Mouse (Mus musculus): Measurements from ENCODE around the gene Lrrc4c.

Lrrc4c gene

DNA sequence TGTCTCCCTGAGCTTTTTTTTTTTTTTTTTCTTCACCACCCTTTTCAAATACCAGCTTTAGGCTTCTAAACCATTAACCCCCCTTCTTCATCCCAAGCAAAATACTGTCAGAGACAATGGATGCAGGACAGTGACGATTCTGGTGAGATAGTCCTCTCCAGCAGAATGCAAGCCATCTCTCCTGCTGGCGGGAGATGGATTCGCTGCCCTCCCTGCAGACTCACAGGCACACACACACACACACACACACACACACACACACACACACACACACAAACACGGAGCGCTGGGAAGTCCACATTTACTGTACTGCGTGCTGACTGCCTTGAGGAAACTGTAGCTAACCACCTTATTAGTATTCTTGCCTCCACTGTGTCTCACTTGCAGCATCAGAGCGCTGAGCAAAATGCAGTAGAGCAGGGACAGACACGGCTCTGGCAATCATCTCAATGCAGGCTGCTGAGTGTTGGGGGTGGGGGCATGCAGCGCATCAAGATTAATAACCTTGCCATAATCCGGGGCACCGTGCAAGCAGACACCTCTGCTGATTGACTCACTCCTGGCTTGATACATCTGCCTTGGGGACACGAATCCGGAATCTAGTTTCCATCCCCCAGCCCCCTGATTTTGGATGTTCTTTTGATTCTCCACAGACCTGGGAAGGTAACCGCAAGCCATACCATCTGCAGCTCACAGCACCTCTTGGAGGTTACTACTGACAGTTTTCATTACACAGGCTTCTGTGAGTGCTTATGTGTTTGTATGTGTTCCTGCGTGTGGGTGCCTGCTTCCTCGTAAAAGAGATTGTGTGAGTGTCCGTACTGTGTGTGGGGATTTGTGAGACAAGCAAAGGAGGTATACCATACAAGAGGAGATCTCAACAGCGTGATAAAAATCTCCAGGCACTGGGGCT lies at the start of gene Lrrc4c:
Gene Lrrc4c, plus strand, starts transcription at position 783 of the 913 bp plus-strand sequence.
- no peak for DNase-seq (ENCODE audit: low spot score in 2 of 2)

DNA sequence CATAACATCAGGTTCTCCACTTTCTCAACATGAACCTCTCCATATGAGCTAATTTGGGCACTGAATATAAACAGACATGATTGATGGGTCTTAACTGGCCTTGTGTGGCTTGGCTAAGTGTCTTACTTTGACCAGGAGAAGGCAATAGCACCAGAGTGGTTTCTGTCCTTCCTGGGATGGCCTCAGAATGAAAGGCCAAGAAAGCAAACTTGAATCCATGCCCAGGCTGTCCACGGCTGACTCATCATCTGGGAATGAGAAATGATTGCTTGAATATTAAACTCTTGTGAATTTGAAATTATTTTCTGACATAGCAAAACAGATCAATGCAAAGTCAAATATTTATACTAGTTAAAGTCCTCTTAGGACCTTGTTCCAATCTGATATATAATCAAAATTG lies 42.9 kb upstream of the Lrrc4c start:
- DNase-seq (ENCODE audit: low spot score in 2 of 2) = no peak

DNA sequence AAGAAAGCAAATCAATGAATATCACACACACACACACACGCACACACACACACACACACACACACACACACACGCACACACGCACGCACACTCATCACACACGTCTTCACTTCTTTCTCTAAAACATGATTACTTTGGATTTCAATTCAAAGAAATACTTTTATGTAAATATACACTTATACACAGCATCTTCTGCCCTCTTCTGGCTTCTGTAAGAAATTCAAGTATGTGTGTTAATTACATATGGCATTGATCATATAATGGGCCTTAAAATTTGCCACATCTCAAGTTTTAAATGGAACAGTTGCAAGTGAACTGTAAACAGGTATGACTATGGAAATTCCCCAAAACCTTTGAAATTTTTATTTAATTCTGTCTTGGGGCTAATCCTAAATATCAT lies 35.0 kb upstream of the Lrrc4c start:
- no peak for DNase-seq (ENCODE audit: low spot score in 2 of 2)

DNA sequence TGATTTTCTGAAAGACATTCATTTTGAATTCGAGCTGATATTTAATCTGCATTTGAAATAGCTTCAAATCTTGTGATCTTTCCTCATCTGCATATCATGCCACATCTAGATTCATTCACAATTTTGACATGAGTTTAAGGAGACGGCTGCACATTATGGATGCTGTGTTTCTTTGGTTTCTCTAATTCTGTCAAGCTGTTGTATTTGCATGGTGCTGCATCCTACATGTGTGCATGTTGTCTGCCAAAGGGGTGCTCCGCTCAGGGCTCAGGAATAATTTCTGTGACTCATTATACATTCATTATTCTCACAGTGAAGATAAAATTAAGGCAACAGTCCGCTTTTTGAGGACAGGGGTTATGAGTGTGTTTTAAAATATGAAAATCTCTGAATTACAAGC lies 30.5 kb upstream of the Lrrc4c start:
- no peak for DNase-seq (ENCODE audit: low spot score in 2 of 2)

DNA sequence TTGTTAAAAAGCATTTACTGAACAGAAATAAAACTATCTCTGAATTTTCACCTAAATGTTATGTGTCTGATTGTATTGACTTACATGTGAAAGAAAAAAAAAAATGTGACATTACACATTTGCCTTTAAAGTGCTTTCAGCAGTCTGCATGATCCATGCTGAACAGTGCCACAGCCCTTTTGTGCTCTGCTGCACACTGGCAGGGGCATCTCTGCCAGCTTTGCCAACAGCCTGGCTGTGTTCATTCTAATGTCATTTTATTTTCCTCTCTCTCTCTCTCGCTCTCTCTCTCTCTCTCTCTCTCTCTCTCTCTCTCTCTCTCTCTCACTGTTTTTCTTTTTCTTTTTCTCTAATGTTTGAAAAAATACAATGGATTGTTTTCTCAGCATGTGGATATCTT lies 27.4 kb upstream of the Lrrc4c start:
- no peak for DNase-seq (ENCODE audit: low spot score in 2 of 2)

DNA sequence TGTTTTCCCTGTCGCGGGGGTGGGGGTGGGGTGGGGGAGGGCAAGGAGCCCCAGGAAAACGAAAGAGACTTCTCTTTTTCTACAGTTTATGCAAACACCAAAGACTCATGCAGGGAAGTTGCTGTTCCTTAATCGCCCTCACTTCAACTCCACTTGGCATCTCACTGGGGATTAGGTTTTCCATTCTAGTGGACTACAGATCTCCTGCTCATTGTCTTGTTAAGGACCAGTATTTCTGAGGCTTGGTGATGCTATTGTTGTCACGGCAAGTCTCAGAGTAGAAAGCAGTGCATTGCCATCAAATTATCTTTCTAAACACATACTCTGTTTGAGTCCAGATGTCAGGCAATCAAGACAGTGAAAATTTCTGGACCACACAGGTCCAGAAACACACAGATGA lies 2.9 kb upstream of the Lrrc4c start:
- DNase-seq (ENCODE audit: low spot score in 2 of 2) = no peak

DNA sequence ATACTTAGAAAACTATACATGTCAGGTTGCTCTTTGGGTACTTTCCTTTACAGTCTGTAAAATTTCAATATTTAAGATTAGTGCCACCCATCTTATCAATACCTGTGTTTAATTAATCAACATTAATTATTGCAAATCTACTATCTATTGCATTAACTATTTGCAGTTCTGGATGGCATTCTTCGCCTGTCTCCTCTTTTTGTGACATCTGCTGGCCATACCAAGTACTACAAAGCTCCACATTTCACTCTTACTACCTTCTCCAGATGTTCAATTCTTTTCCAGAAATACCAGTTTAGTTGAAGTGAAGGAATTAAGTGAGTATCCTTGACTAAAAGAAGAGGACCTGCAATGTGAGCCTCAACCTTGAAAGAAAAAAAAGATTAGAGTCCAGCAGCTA lies 1.4 kb upstream of the Lrrc4c start:
- no peak for DNase-seq (ENCODE audit: low spot score in 2 of 2)

DNA sequence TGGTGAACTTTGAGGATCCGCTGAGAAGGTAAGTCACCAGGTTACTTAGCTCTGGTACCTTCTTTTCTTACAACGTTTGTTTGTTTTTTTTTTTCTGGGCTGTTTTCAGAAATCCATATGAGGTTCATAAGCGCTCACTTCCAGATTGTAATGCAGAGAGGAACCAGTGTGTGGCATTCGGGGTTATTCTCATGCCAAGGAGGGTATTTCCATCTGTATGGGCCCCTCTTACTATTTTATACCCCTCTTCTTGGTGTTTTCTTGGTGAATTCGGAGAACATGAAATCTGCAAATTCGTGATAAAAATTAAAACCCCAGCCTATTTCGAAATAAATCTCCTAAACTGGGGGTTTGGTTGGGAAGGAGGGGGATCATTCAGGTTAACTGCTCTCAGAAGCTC lies 587 bp downstream of the Lrrc4c start:
- no peak for DNase-seq (ENCODE audit: low spot score in 2 of 2)

DNA sequence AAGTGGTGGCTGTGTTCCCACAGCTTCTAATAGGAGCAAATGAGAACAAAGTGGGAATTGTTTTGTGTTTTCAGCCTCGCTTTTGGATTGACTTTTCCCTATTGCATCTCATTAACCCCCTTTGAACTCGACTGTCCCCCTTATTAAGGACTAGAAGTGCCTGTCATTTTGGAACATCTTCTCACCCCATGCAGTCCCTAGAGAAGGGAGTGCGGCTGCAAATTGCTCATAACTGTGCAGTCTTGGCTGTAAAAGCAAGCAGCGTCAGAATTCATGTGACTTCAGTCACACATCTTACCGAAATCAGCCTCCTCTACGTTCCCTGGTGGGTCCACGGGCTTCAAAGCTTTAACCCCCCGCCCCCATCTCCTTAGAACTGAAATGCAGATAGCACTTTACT lies 1.2 kb downstream of the Lrrc4c start:
- no peak for DNase-seq (ENCODE audit: low spot score in 2 of 2)

DNA sequence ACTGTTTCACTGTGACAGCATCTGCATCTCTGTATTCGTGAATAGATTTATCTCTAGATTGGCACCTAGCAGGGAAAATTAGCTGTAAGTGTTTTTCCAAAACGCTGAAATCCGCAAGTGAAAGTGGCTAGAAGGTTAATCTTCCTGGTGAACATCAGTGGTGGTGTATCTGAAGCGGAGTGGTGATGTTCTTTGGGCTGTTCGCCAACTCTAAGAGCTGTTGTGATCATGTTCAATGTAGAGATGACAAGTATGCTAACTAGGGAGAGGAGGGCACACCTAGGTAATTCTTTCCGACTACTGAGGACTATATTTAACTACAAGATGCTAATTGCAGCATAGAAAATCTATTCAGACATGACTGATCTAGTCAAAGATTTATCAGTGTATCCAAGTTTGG lies 1.7 kb downstream of the Lrrc4c start:
- no peak for DNase-seq (ENCODE audit: low spot score in 2 of 2)

DNA sequence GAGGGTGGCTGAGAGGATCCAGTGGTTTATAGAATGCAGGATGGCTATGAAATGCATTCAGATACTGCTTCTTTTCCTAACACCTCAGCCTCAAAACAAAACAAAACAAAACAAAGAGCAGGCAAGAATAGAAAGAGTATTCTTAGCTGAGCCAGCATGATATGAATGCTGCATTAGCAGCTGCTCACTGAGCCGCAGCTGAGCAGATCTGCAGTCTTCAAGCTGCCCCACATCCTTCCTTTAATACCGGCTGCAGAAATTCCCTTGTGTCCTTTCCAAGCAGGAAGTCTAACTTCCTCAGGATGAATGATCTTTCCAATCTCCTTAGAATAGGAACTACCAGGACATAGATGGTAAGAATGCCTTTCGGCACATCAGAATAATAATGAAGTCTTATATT lies 16.7 kb downstream of the Lrrc4c start:
- no peak for DNase-seq (ENCODE audit: low spot score in 2 of 2)

DNA sequence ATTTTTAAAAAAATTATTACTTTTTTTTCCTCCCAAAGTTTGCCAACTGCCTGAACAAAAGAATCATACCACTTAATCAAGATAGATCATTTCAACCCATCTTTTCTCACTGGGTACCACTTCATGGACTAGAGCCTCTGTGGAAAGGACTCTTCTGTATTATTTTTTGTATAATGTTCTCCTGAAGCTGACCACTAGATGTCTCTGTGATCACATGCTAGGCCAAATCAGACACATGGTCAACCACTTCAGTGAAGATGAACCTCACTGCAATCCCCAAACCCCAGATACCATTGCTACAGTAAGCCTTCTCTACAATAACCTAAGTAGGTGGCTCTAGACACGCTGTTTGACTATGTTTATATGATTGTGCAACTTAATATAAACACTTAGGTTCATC lies 19.4 kb downstream of the Lrrc4c start:
- DNase-seq (ENCODE audit: low spot score in 2 of 2) = no peak

DNA sequence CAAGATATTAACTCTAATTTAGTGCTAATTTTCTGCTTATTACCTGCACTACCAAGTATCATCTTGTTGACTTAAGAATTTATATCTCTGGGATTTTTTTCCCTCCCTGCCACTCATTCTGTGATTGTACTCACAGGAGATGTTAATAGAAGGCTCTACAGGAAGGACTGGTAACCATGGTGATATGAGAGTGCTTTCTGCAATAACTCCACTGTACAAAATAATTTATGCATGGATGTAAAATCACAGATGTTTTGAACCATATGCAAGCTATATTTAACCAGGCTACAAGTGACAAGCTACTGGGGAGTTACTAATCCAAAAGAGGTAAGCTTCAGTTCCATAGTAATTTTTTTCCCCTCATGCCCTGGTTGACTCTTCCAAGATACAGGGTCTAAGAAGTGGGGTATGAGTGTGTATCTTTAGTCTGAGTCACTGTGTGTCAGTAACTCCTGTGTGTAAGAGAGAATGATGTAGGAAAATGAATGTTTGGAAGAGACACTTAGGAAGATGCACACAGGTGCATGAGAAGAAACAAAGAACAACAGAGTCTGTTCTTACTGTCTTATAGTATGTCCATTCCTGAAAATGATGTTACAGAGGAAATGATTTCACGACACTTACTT lies 83.3 kb downstream of the Lrrc4c start:
- no peak for DNase-seq (ENCODE audit: low spot score in 2 of 2)

DNA sequence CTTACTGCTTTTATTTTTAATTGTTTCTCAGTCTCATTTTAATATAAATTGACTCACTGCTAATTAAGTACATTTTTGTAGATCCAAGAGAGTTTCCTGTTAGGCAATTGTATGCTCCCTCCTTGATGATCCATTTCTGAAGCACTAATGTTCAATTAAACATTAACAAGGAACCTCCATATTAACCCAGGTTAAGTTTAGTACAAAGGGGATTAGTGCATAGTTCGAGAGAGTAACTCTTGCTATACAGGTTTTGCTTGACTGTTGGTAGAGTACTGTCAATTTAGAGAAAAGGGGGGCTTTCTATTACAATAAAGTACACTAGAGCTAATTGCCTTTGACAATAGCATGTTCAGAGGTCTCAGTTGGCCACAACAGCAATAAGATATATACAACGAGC lies 84.5 kb downstream of the Lrrc4c start:
- DNase-seq (ENCODE audit: low spot score in 2 of 2) = no peak

DNA sequence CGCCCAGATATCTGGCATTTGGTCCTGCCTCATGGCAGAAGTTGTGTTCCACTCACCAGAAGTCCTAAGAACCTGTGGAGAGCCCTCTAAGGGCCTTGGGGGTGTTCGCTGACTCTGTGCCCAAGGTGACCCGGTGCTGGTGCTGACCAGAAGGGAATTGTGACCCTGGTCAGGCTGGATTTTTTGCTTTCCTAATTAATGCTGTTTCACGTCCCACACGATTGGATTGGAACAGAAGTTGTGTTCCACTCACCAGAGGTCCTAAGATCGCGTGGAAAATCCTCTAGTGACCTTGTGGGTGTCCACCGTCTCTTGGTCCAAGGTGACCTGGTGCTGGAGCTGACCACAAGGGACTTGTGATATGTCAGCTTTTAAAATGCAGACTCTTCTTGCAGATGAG lies 88.9 kb downstream of the Lrrc4c start:
- DNase-seq (ENCODE audit: low spot score in 2 of 2) = no peak

DNA sequence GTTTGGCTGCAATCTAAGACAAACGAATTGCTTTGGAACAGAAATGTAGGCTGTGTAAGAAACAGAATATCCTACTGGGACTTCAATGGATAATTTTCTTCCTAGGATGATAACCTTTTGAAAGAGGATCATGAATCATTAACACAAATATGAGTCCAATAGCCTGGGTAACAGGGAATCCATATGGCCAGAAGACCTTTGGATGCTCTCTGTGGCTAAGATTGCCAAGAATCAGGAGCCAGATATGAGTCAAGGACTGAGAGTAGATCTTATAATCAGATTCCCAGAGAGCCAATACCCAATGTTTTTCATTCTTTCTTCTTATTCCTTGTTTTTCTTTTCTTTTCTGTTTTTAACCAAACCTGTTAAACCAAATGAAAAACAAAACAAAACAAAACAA lies 93.2 kb downstream of the Lrrc4c start:
- no peak for DNase-seq (ENCODE audit: low spot score in 2 of 2)

DNA sequence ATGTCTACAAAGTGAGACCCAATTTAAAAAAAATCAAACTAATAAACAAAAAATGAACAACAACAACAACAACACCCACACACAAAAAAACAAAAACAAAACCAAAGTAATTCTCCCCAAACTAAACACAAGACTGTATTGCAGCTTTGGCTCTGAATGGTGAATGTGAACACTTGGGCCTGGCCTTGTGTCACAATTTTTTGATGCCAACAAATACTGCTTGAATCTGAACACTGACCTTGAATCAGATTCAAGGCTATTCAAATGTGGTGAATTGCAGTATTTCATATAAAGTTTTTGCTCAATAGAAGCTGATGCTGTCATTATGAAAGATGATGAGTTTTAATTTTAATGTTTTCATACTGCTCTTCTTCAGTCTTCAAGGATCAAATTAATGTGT lies 143.6 kb downstream of the Lrrc4c start:
- DNase-seq (ENCODE audit: low spot score in 2 of 2) = no peak

DNA sequence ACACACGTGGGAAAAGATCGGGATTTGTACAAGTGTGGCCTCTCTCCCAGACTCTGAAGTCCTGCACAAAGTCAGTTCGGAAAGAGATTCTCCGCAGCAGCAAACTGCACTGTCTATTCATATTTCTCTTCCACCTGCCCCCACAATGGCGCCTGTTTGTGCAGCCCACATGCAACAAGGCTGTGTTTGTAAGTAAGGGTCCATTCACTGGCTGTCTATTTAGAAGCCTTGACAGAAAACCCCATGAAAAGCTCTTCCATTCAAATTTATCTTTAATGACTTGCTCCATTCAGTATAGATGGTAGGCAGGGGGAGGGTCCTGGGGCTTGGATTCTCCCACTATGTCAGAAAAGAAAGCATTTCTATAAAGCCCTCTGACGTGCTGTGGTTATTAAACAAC lies 157.7 kb downstream of the Lrrc4c start:
- no peak for DNase-seq (ENCODE audit: low spot score in 2 of 2)

DNA sequence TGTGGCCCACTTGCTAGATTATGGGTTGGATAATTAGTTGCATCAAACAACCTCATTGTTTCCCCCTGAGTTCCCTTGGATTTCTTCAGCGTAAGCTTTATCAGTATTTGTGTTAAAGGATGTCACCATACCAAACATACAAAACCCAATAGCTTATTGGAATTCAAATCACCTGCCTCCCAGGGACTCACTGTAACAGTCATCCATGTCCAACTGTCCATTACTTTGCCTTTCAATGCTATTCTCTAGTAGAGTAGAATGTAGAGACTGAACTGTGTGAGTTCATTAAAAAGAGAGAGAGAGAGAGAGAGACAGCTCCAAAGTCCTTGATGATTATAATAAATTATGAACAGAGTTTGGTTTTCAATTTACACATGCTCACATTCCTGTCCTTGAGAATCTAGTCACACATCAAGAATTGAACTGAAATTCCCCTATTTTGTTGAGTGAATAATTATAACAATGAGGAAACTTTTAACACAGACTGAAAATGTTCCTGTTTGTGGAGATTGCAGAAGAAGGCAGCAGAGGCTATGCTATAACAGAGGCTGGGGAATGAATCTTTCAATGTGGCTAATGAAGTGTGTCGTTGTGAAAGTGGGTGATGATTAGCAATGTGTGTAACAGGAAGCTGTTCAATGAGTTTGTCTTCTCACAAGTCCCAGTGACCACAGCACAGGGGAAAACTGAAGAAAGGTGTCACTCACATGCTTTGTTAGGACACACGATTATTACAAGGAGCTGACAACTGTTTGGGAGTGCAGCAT lies 181.3 kb downstream of the Lrrc4c start:
- DNase-seq (ENCODE audit: low spot score in 2 of 2) = no peak

DNA sequence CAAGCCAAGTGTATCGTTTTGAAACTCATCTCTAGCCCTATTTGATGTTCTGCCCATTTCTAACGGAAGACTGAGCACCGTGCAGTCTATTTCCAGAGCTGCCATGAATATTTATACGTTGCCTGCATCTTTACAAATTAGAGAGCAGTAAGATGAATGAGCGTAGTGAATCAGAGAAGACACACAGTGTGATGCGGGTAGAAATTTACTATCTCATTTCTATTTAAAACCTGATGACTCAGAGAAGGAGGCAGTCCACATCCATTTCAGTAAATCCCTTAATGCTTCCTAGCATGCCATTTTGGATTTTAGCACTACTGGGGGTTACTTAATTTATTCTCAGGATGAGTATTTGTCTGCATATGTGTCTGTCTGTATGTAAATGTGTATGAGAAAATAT lies 186.2 kb downstream of the Lrrc4c start:
- DNase-seq (ENCODE audit: low spot score in 2 of 2) = no peak

DNA sequence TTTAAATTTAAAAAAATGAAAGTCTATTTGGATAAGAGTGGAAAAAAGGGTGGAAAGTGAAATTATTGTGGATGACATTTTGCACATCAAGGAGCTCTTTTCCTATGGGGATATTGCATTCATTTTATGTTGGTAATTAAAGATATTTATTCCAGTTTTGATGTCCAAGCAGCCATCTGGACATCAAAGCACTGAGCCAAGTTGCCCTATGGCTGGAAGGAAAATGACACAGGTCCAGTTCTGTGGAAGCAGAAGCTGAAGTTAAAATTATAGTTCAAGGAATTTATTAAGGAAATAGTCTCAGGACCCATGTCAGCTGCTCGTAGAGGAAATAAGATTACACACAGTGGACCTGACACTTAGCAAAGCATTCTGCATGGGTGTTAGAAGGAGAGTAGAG lies 187.7 kb downstream of the Lrrc4c start:
- DNase-seq (ENCODE audit: low spot score in 2 of 2) = no peak

DNA sequence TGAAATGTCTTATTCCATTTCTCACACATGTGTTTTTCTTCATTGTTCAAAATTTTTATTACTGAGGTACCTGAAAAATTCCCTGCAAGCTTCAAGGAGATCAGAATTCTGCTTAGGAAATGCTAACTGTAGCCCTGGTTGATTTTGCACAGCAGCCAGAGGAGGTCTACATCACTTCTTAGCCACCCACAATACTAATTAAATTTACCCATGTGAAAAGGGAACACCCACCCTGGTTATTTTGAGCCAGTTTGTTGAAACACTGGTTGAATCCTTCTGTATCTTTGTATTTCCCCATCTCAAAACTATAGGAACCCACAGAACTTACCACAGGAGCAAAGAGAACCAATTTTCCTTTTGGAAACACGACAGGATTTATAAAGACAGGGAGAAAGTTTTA lies 191.0 kb downstream of the Lrrc4c start:
- DNase-seq (ENCODE audit: low spot score in 2 of 2) = no peak

DNA sequence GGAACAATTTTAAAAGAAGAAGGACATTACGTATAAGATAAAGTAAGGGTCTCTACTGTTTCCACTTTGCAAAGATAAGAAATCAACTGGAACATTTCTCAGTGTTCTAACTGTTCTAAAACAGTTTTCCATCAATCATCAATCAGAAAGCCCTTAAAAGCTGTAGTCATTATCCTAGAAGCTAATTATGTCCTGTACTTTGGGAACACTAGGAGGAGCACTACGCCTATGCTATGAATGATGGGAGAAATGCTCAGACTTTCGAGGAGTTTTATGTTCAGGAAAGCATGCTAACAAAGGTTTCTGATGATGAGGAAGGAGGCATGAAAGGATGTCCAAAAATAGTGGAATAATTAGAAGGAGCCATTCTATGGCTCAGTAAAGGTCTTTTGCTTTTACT lies 219.5 kb downstream of the Lrrc4c start:
- no peak for DNase-seq (ENCODE audit: low spot score in 2 of 2)

Data from urinary bladder, adult 18-20 months (tissue).